Mouse (Mus musculus): ENCODE measurements around the gene Bmp6. TPM values are rescaled to one million over a fixed set of nuclear protein-coding genes. Genes with fewer than 3 reads are reported as not detected.

Bmp6 gene
- 0.11 and 0.12 TPM in 2 replicates for polyA plus RNA-seq (2015; fragmentation: Nextera tagmentation; extraction: Ambion mirVana)

DNA sequence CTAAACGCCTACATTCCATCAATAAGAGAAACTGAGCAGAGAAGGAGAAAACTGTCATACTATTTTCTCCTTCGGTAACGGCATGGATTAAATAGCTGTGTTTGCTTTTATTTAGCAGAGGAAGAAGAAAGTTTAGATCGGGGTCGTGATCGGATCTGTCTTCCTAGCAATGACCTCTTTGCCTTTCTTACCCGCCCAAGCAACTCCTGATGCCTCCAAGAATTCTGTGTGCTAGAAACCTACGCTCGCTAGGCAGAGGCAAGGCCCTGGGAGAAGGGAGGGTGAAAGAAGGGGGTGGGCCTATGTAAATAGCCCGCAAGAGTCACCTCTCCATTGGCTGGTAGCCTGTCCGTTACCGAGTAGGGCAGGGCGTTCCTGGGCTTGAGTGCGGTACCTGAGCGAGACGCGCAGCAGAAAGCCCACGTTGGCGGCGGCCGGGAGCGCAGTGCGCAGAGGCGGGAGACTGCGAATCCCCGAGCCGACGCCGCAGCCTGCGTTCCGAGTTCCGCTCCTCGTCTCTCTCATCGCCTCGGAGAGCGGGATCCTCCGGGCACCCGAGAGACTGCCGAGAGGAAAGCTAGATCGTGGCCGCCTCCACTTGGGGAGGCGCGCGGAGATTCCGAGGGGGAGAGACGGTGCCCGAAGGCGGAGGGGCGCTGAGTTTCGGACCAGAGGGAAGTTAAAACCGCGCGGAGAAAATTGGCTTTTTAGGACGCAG, at the start of gene Bmp6:
TSS of gene Bmp6 (plus strand) at position 395 of the 718 bp plus-strand sequence.
- WGBS (ENCODE audit: insufficient replicate concordance), result 4% methylated on average over 54 of the region's 54 CpGs
- Histone ChIP-seq H3K4me3 (ENCODE audit: low read depth, low read length) (peak within 1 kb of the TSS; percentile 44), H3K4me2 (ENCODE audit: low read depth, low read length) (peak within 1 kb of the TSS; percentile 58), H3K4me1 (ENCODE audit: control insufficient read depth, low read depth, low read length) (peaks cover 2% of the 10 kb centered on the region), H3K36me3 (ENCODE audit: control insufficient read depth, insufficient read depth) (no peaks in the 10 kb centered on the region), H3K27ac (ENCODE audit: low read length) (no peak within 1 kb of the TSS), H3K9me3 (replicated peaks; ENCODE audit: control insufficient read depth, low read length) (no peaks in the 10 kb centered on the region), H3K9ac (ENCODE audit: low read depth, low read length) (no peak within 1 kb of the TSS), H3K27me3 (ENCODE audit: control insufficient read depth, insufficient read depth, low read depth, low read length) (peaks cover 49% of the 10 kb centered on the region)
- ATAC-seq (ENCODE audit: low read depth), result peak; percentile 83

DNA sequence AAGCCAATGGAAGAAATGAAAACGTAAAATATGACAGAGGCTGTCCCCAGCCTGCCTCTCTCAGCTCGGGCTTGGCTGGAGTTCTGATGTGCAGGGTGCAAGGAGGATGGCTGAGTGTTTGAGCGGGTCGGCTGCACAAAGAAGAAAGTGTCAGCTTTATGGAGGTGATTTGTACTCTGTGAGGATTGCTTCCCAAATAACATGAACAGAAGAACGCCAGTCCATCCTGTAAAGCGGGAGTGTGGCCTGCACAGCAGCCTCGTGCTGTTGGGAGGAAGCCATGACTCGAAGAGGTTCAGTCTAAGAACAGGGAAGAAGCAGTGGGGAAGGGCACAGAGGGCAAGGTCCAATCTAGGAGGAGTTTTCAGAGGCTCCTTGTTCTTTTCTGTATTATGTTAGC, 48.7 kb upstream of the Bmp6 start:
- no peak overlapping the region for H3K4me3 ChIP-seq (ENCODE audit: low read depth, low read length)
- no peak overlapping the region for H3K4me2 ChIP-seq (ENCODE audit: low read depth, low read length)
- H3K27me3 ChIP-seq (ENCODE audit: control insufficient read depth, insufficient read depth, low read depth, low read length), result no peaks in the 10 kb centered on the region
- H3K9me3 ChIP-seq (replicated peaks; ENCODE audit: control insufficient read depth, low read length), result no peaks in the 10 kb centered on the region
- no peak overlapping the region for H3K9ac ChIP-seq (ENCODE audit: low read depth, low read length)
- whole genome bisulfite sequencing (ENCODE audit: insufficient replicate concordance), result 52% methylated on average over 8 of the region's 8 CpGs
- no peak for ATAC-seq (ENCODE audit: low read depth)
- no peak overlapping the region for H3K27ac ChIP-seq (ENCODE audit: low read length)
- no peaks in the 10 kb centered on the region for H3K36me3 ChIP-seq (ENCODE audit: control insufficient read depth, insufficient read depth)
- no peaks in the 10 kb centered on the region for H3K4me1 ChIP-seq (ENCODE audit: control insufficient read depth, low read depth, low read length)

DNA sequence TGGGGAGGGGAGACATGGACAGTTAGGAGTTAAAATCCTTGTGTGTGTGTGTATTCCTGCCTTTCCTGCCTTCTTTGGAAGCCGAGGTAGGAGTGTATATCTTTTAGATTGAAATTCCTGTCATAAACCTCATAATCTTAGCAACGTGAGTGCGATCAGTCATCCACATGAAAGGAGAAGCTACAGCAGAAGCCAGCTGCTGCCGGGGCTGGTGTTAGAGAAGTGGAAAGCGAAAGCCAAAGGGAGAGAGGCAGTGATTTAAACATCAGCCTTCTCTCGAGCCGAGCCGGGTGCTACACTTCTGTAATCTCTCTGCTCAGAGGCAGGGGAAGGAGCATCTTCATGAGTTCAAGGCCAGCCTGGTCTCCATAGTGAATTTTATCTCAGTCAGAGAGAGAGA, 48.3 kb upstream of the Bmp6 start:
- no peak overlapping the region for H3K4me2 ChIP-seq (ENCODE audit: low read depth, low read length)
- H3K27ac ChIP-seq (ENCODE audit: low read length), result no peak overlapping the region
- H3K9ac ChIP-seq (ENCODE audit: low read depth, low read length), result no peak overlapping the region
- no peak overlapping the region for H3K4me3 ChIP-seq (ENCODE audit: low read depth, low read length)
- H3K4me1 ChIP-seq (ENCODE audit: control insufficient read depth, low read depth, low read length), result no peaks in the 10 kb centered on the region
- 41% methylated on average over 8 of the region's 8 CpGs for WGBS (ENCODE audit: insufficient replicate concordance)
- no peaks in the 10 kb centered on the region for H3K27me3 ChIP-seq (ENCODE audit: control insufficient read depth, insufficient read depth, low read depth, low read length)
- ATAC-seq (ENCODE audit: low read depth), result no peak
- H3K9me3 ChIP-seq (replicated peaks; ENCODE audit: control insufficient read depth, low read length), result no peaks in the 10 kb centered on the region
- no peaks in the 10 kb centered on the region for H3K36me3 ChIP-seq (ENCODE audit: control insufficient read depth, insufficient read depth)

DNA sequence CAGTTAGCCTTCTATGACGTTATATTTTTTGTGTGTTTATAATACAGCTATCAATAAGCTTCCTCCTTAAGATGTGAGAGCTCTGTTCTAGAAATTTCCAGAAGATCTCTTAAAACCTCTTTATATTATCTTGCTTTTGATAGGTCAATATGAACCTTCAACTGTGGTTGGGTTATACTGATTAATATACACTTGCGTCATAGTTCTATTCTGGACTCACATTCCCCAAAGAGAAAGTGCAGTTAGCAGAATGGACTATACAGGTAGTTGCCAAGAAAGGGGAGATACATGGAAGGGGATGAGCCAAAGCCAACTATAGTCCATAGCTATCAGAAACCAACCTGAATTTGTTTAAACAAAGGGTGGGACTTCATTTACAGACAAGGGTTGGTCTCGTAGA, 33.8 kb upstream of the Bmp6 start:
- Histone ChIP-seq H3K4me2 (ENCODE audit: low read depth, low read length) (no peak overlapping the region), H3K36me3 (ENCODE audit: control insufficient read depth, insufficient read depth) (no peaks in the 10 kb centered on the region), H3K9me3 (replicated peaks; ENCODE audit: control insufficient read depth, low read length) (no peaks in the 10 kb centered on the region), H3K4me1 (ENCODE audit: control insufficient read depth, low read depth, low read length) (no peaks in the 10 kb centered on the region), H3K27ac (ENCODE audit: low read length) (no peak overlapping the region), H3K9ac (ENCODE audit: low read depth, low read length) (no peak overlapping the region), H3K27me3 (ENCODE audit: control insufficient read depth, insufficient read depth, low read depth, low read length) (no peaks in the 10 kb centered on the region), H3K4me3 (ENCODE audit: low read depth, low read length) (no peak overlapping the region)
- ATAC-seq (ENCODE audit: low read depth), result no peak
- WGBS (ENCODE audit: insufficient replicate concordance), result 74% methylated on average over 3 of the region's 3 CpGs

DNA sequence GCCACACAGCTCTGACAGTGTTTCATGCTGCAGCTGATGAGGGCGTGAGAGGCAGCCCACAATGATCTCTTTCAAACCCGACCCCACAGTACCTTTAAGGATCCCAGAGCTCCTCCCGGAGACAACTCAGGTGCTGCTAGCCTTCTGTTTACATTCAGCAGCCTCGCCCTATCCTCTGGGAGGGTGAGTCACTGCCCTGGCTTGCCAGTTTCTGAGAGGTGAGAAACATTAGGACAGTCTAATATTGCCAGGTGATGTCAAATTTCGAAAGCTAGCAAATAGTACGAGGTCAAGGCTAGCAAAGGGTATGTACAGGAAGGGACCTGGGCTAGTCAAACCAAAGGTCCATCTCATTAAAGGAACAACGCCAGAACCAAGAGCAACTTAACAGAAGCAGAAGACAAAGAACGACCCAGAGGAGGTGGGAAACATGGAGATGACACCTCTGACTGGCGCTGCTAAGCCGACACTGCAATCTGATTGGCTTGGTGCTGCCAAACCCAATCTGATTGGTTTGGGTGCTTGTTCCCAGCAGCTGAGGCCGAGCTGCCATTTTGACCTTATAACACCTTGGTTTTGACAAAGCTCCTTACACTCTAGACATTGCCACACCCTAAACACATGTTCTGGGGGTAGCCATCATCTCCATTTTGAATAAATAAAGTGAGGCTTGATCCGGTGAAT, 32.4 kb upstream of the Bmp6 start:
- 60% methylated on average over 12 of the region's 12 CpGs for WGBS (ENCODE audit: insufficient replicate concordance)
- H3K4me1 ChIP-seq (ENCODE audit: control insufficient read depth, low read depth, low read length), result no peaks in the 10 kb centered on the region
- no peak for ATAC-seq (ENCODE audit: low read depth)
- H3K4me3 ChIP-seq (ENCODE audit: low read depth, low read length), result no peak overlapping the region
- no peaks in the 10 kb centered on the region for H3K9me3 ChIP-seq (replicated peaks; ENCODE audit: control insufficient read depth, low read length)
- no peaks in the 10 kb centered on the region for H3K36me3 ChIP-seq (ENCODE audit: control insufficient read depth, insufficient read depth)
- no peaks in the 10 kb centered on the region for H3K27me3 ChIP-seq (ENCODE audit: control insufficient read depth, insufficient read depth, low read depth, low read length)
- H3K27ac ChIP-seq (ENCODE audit: low read length), result no peak overlapping the region
- H3K9ac ChIP-seq (ENCODE audit: low read depth, low read length), result no peak overlapping the region
- H3K4me2 ChIP-seq (ENCODE audit: low read depth, low read length), result no peak overlapping the region

DNA sequence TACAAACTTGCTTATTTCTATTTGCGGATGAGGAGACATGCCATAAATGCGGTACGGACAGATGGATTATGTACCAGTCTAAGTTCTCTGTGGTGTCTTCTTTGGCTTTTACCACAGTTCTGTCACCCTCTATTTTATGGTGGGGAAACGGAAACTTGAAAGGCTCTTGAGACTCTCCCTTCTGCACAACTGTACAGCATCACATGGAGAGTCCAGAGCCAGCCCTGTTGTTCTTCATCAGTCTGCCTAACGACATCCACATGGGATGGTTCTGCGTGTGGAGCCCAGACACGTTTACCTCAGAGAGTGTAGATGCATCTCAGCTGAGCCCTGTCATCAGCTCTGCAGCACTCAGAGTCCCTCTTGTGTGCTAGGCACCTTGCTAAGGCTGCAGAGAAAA, 30.3 kb upstream of the Bmp6 start:
- ATAC-seq (ENCODE audit: low read depth), result no peak
- Histone ChIP-seq H3K27me3 (ENCODE audit: control insufficient read depth, insufficient read depth, low read depth, low read length) (no peaks in the 10 kb centered on the region), H3K9me3 (replicated peaks; ENCODE audit: control insufficient read depth, low read length) (no peaks in the 10 kb centered on the region), H3K4me2 (ENCODE audit: low read depth, low read length) (no peak overlapping the region), H3K27ac (ENCODE audit: low read length) (no peak overlapping the region), H3K4me3 (ENCODE audit: low read depth, low read length) (no peak overlapping the region), H3K4me1 (ENCODE audit: control insufficient read depth, low read depth, low read length) (no peaks in the 10 kb centered on the region), H3K9ac (ENCODE audit: low read depth, low read length) (no peak overlapping the region), H3K36me3 (ENCODE audit: control insufficient read depth, insufficient read depth) (no peaks in the 10 kb centered on the region)
- 76% methylated on average over 7 of the region's 7 CpGs for WGBS (ENCODE audit: insufficient replicate concordance)

DNA sequence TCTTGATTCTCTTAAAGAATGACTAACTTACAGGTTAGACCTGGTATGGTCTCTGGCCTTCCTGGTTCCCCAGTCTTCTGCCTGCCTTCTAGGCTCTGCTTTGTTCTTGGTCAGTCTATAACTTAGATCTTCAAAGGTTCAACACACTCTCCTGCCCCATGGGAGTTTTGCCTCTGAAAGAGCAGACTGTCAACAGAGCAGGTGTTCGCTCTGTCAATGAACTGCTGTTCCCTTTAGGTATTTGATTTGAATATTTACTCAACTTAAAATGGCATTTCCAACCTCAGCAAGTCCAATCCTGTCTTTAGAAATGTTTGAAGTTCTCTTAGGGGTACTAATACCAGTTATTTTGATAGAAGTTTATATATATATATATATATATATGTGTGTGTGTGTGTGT, 26.5 kb upstream of the Bmp6 start:
- H3K27ac ChIP-seq (ENCODE audit: low read length), result no peak overlapping the region
- H3K4me2 ChIP-seq (ENCODE audit: low read depth, low read length), result no peak overlapping the region
- ATAC-seq (ENCODE audit: low read depth), result no peak
- H3K36me3 ChIP-seq (ENCODE audit: control insufficient read depth, insufficient read depth), result no peaks in the 10 kb centered on the region
- H3K9ac ChIP-seq (ENCODE audit: low read depth, low read length), result no peak overlapping the region
- no peaks in the 10 kb centered on the region for H3K27me3 ChIP-seq (ENCODE audit: control insufficient read depth, insufficient read depth, low read depth, low read length)
- H3K9me3 ChIP-seq (replicated peaks; ENCODE audit: control insufficient read depth, low read length), result no peaks in the 10 kb centered on the region
- WGBS (ENCODE audit: insufficient replicate concordance), result 57% methylated on average over 1 of the region's 1 CpGs
- H3K4me3 ChIP-seq (ENCODE audit: low read depth, low read length), result no peak overlapping the region
- H3K4me1 ChIP-seq (ENCODE audit: control insufficient read depth, low read depth, low read length), result no peaks in the 10 kb centered on the region

DNA sequence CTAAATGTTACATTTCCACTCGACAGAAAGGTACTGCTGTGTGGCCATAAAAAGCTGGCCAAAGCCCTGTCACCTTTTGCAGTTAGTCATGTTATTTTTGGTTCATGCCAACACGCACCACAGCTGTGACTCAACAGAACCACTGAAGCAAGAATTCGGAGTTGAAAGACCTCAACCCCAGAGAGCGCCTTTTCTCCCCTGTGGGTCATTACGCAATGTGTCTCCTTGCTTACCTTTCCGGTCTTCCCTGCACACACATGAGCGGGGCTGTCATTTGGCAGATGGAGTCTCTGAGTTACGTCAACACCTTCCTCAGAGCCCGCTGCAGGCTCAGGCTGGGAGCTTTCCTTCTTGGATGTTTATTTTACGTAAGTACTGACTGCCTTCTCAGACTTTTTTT, 24.6 kb upstream of the Bmp6 start:
- Histone ChIP-seq H3K36me3 (ENCODE audit: control insufficient read depth, insufficient read depth) (no peaks in the 10 kb centered on the region), H3K4me2 (ENCODE audit: low read depth, low read length) (no peak overlapping the region), H3K9me3 (replicated peaks; ENCODE audit: control insufficient read depth, low read length) (no peaks in the 10 kb centered on the region), H3K4me1 (ENCODE audit: control insufficient read depth, low read depth, low read length) (no peaks in the 10 kb centered on the region), H3K9ac (ENCODE audit: low read depth, low read length) (no peak overlapping the region), H3K4me3 (ENCODE audit: low read depth, low read length) (no peak overlapping the region), H3K27me3 (ENCODE audit: control insufficient read depth, insufficient read depth, low read depth, low read length) (no peaks in the 10 kb centered on the region), H3K27ac (ENCODE audit: low read length) (no peak overlapping the region)
- no peak for ATAC-seq (ENCODE audit: low read depth)
- 53% methylated on average over 10 of the region's 10 CpGs for WGBS (ENCODE audit: insufficient replicate concordance)

DNA sequence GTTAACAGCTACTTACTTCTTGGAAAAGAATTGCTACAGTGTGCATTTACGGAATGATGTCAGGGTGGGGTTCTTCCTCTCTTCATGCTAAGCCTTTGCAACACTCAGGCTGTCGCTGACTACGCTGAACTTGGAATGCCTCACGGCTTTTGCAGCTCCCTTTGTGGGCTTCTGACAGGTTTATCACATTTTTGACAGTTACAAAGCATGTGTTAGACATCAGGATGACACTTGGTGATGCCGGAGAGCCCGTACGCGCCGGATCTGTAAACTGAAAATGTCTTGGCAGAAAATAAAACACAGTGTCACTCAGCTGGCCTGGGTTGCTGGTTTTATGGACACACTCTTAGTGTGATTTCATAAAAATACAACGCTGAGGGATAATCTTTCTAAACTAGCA, 20.5 kb upstream of the Bmp6 start:
- ATAC-seq (ENCODE audit: low read depth), result no peak
- H3K36me3 ChIP-seq (ENCODE audit: control insufficient read depth, insufficient read depth), result no peaks in the 10 kb centered on the region
- H3K9ac ChIP-seq (ENCODE audit: low read depth, low read length), result no peak overlapping the region
- no peak overlapping the region for H3K4me3 ChIP-seq (ENCODE audit: low read depth, low read length)
- WGBS (ENCODE audit: insufficient replicate concordance), result 67% methylated on average over 10 of the region's 10 CpGs
- no peak overlapping the region for H3K27ac ChIP-seq (ENCODE audit: low read length)
- no peak overlapping the region for H3K4me2 ChIP-seq (ENCODE audit: low read depth, low read length)
- no peaks in the 10 kb centered on the region for H3K27me3 ChIP-seq (ENCODE audit: control insufficient read depth, insufficient read depth, low read depth, low read length)
- no peaks in the 10 kb centered on the region for H3K9me3 ChIP-seq (replicated peaks; ENCODE audit: control insufficient read depth, low read length)
- H3K4me1 ChIP-seq (ENCODE audit: control insufficient read depth, low read depth, low read length), result no peaks in the 10 kb centered on the region
